Mouse (Mus musculus): ENCODE data around the gene Arhgap22.

Arhgap22 gene

GRCm38 (mm10) chr14:33377211-33377610 is 163.4 kb downstream of the Arhgap22 start:
- no peak for DNase-seq

- DNase-seq = no peak
These were observed 164.9 kb downstream of the Arhgap22 start for GRCm38 (mm10) chr14:33378723-33379122.

GRCm38 (mm10) chr14:33380830-33381457 is 167.1 kb downstream of the Arhgap22 start:
- DNase-seq = no peak

DNA sequence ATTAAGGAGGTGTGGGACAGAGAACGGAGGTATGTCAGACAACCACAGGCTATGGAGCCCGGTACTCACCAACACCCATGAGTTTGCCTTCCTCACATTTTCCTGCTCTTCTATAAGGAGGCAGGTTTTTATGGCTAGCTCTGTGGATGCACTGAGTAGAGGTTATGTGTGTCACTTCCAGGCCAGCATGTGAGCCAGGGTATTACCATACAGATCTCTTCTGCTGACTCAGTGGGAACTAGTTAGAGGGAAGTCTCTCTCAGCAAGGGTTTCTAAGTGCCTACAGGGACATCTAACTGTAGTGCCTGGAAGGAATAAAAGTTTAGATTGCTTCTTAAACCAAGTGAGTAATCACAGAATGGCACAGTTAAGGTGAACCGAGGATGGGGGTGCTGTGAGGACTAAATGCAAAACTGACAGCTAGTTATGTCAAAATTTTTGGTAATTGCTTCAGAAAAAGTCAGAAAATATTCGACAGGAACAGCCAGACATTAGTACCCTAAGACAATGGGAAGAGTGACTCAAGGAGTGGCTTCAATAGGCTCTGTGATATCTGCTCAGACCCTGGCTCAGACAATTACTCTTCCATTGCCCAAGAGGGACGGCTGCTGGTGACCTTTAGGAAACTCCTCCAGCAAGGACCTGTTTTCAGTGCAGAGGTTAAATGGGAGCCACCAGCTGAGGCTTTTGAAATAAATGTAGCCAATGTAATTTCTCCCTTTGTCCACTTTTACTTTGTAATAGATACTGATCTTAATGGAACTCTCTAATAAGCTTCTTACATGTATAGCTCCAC is 184.4 kb downstream of the Arhgap22 start:
- no peak for DNase-seq

DNA sequence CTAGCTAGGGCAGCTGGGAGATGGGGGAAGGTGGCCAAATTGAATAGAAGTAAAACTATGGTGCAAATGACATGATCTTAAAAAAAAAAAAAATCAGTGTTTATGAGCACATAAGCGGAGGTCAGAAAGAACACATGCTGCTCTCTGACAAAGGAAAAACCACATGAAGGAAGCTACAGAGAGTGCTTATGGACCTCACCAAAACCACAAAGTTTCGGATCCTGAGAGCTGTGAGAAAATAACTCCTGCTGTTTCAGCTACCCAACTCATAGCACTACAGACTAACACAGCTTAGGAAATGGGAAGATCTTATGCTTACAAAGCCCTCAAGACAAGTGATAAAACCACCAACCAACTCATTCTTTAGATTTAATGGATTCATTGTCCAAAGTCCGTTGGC is 186.2 kb downstream of the Arhgap22 start:
- DNase-seq = no peak

DNA sequence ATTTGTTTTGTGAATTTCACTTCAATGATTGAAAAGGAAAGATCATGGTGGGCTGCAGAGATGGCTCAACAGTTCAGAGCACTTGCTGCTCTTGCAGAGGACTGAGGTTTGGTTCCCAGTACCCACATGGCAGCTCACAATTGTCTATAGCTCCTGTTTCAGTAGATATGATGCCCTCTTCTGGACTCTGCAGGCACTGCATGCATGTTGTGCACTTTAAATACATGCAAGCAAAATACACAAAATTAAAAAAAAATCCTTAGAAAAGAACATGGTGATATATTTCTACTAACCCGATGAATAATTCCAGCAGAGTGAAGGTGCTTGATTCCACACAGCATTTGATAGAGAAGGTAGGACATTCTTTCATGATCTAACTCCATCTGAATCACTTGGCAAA is 188.5 kb downstream of the Arhgap22 start:
- DNase-seq = peak in 1 of 2 experiments; percentile 13

DNA sequence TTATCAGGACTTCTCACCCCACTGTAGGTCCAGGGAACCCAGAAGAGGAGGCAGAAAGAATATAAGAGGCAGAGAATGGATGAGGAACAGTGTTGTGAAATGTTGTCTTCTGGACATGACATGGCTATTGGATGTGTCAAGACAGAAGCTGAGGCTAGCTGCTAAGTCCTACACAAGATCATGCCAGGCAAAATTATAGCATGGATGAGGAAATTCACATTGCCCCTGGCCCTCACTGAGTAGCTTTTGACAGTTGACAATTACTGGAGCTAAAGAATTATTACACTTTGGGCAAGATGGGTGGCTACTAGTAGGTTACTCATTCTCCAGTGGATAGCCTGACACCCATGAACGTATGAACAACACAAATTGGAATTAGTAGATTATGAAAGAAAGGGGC is 201.9 kb downstream of the Arhgap22 start:
- no peak for DNase-seq

- DNase-seq = no peak
These were observed 204.6 kb downstream of the Arhgap22 start for GRCm38 (mm10) chr14:33418311-33418909.

All from spleen, adult 18-20 months (tissue).